Mouse (Mus musculus) embryonic facial prominence, embryonic 11.5 days (tissue): ENCODE data around the gene Klhdc3. TPM values are rescaled to one million over a fixed set of nuclear protein-coding genes. Genes with fewer than 3 reads are reported as not detected.

ENCODE experiments used
- ATAC-seq: fragments of 200-750 bp; cut with Nextera tagmentation; replicated peaks from 2 replicates; pipeline ENCODE4 v1.8.0; 2017; ENCODE audit warnings: low read depth; ENCODE audit not compliant: insufficient number of reproducible peaks, low FRiP score, low TSS enrichment
- DNase-seq: peaks from one replicate; pipeline ENCODE4 v3.0.0-alpha.2; 2015; ENCODE audit warnings: low spot score
- H3K27ac ChIP-seq: fragments of 300-500 bp; sonication (generic); replicated peaks from 2 replicates; pipeline ENCODE4 v1.5.1; 2014; ENCODE audit warnings: mild to moderate bottlenecking, low read depth, low read length, control low read depth
- H3K27me3 ChIP-seq: fragments of 300-500 bp; sonication (generic); 2 replicates; pipeline ENCODE4 v1.6.1; 2014; ENCODE audit warnings: mild to moderate bottlenecking, low read length, moderate library complexity, mixed read lengths; ENCODE audit not compliant: control insufficient read depth, insufficient read depth
- H3K36me3 ChIP-seq: fragments of 300-500 bp; sonication (generic); replicated peaks from 2 replicates; pipeline ENCODE4 v1.6.1; 2014; ENCODE audit warnings: low read depth, mild to moderate bottlenecking, low read length, moderate library complexity, mixed read lengths; ENCODE audit not compliant: control insufficient read depth, insufficient read depth
- H3K4me1 ChIP-seq: fragments of 300-500 bp; sonication (generic); 2 replicates; pipeline ENCODE4 v1.6.1; 2014; ENCODE audit warnings: low read length, mixed read lengths; ENCODE audit not compliant: control insufficient read depth, insufficient read depth
- H3K4me2 ChIP-seq: fragments of 300-500 bp; sonication (generic); 2 replicates; pipeline ENCODE4 v1.6.1; 2014; ENCODE audit warnings: low read depth, mild to moderate bottlenecking, control low read depth, low read length, moderate library complexity
- H3K4me3 ChIP-seq: fragments of 300-500 bp; sonication (generic); 2 replicates; pipeline ENCODE4 v1.5.1; 2014; ENCODE audit warnings: low read depth, low read length, control low read depth
- H3K9ac ChIP-seq: fragments of 300-500 bp; sonication (generic); replicated peaks from 2 replicates; pipeline ENCODE4 v1.6.1; 2014; ENCODE audit warnings: mild to moderate bottlenecking, control low read depth, low read length
- H3K9me3 ChIP-seq: fragments of 300-500 bp; sonication (generic); replicated peaks from 2 replicates; pipeline ENCODE4 v1.6.1; 2016; ENCODE audit warnings: mild to moderate bottlenecking, low read length, inconsistent platforms, mixed read lengths; ENCODE audit not compliant: control insufficient read depth
- WGBS: fragments of 180-500 bp; shearing (Covaris S2); extraction: QIAGEN DNeasy Blood & Tissue Kit; methylation state at CpG from one replicate; pipeline ENCODE4 v1.1.7; 2014; 5-methylcytosine and 5-hydroxymethylcytosine counted together
- polyA plus RNA-seq: library from polyadenylated mRNA; unstranded; fragments of >200 nt; fragmentation: Nextera tagmentation; extraction: Ambion mirVana; gene quantifications from 2 replicates; pipeline ENCODE4 v1.2.1, GENCODE M21; 2014

The Klhdc3 gene
- polyA plus RNA-seq, 1 experiment from 2014 or later, result 117 TPM

DNA sequence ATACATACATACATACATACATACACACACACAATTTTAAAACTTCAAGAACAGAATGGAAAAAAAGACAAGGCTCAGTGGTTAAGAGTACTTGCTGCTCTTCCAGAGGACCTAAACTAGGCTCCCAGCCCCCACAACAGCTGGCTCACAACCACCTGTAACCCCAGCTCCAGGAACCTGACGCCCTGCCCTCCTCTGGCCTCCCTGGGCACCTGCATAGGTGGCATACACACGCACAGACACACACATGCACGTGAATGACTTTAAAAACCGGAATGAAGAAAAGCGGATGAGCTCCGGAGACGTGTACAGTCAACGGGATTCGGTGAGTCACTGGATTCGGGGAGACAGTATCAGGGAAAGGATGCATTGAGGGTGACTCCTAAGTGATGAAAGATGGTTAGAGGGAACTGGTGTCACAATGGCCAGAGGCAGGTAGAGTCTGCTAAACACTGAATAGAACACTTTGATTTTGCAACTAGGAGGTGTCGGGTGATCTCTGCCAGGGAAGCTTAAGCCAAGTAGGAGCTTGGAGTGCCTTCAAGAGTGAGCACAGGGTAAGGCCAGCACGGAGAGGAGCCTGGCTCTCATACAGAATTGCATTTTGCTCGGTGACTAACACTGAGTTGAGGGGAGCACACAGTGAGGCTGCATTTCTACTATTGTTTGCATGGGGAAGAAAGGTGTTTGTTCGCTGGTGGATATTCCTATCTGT lies 25.8 kb upstream of the Klhdc3 start:
- no peak overlapping the region for H3K4me3 ChIP-seq
- no peak overlapping the region for H3K4me2 ChIP-seq
- H3K36me3 ChIP-seq, result no peaks in the 10 kb centered on the region
- peaks cover 10% of the 10 kb centered on the region for H3K4me1 ChIP-seq
- H3K9me3 ChIP-seq, result no peaks in the 10 kb centered on the region
- H3K9ac ChIP-seq, result no peak overlapping the region
- H3K27me3 ChIP-seq, result no peaks in the 10 kb centered on the region
- 91% methylated on average over 14 of the region's 14 CpGs for WGBS
- no peak overlapping the region for H3K27ac ChIP-seq
- ATAC-seq (no peak), DNase-seq (no peak)

DNA sequence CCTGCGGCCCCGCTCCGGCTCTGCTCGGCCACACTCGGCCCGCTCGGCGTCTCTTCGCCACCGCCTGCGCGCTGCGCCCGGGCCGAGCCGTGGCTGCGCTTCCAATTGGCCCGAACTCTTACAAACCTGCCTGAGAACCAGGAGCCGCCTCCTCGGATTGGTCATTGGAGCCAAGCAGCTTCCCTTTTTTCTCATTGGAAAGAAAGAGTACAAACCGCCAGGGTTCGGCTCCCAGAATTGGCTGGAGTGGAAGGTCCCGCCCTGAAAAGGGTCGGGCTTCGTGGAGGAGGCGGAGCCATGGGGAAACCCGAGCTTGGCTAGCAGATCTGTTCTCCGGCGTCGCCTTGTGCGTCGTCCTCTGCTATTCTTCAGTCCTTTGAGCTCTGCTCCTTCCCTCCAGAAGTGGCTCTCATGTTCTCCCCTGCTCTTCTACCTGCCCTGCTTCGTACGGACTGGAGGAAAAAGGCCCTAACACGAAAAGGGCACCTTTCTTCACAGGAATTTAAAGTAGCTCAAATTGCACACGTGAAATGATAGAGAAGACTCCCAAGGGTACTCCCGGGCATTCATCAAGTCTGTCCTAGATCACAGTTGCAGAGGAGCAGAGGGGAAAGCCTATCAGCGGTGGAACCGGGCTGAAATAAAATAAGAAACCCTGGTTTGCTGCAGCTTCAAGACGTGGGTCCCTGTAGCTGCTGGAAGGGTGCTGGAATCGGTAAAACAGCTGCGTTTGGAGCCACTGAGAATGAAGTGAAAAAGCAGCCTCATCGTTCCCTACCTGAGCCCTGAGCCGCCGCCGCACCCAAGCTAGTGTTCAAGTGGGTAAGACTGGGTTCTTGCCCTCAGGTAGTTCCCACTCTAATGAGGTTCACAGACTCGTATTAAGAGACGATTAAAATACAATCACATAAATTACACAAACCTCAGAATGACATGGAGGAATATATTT lies 24.4 kb upstream of the Klhdc3 start, which contains the start of gene Ppp2r5d:
Ppp2r5d (minus strand) TSS at position 225 of the 949 bp plus-strand sequence.
- Histone ChIP-seq H3K4me2 (peak within 1 kb of the TSS; percentile 70), H3K9me3 (no peaks in the 10 kb centered on the region), H3K27me3 (no peaks in the 10 kb centered on the region), H3K27ac (peak within 1 kb of the TSS; percentile 85), H3K36me3 (no peaks in the 10 kb centered on the region), H3K4me3 (peak within 1 kb of the TSS; percentile 91), H3K9ac (peak within 1 kb of the TSS; percentile 90), H3K4me1 (peaks cover 10% of the 10 kb centered on the region)
- peak; percentile 99 for DNase-seq
- under 1% methylated on average over 48 of the region's 48 CpGs for WGBS
- peak; percentile 94 for ATAC-seq

DNA sequence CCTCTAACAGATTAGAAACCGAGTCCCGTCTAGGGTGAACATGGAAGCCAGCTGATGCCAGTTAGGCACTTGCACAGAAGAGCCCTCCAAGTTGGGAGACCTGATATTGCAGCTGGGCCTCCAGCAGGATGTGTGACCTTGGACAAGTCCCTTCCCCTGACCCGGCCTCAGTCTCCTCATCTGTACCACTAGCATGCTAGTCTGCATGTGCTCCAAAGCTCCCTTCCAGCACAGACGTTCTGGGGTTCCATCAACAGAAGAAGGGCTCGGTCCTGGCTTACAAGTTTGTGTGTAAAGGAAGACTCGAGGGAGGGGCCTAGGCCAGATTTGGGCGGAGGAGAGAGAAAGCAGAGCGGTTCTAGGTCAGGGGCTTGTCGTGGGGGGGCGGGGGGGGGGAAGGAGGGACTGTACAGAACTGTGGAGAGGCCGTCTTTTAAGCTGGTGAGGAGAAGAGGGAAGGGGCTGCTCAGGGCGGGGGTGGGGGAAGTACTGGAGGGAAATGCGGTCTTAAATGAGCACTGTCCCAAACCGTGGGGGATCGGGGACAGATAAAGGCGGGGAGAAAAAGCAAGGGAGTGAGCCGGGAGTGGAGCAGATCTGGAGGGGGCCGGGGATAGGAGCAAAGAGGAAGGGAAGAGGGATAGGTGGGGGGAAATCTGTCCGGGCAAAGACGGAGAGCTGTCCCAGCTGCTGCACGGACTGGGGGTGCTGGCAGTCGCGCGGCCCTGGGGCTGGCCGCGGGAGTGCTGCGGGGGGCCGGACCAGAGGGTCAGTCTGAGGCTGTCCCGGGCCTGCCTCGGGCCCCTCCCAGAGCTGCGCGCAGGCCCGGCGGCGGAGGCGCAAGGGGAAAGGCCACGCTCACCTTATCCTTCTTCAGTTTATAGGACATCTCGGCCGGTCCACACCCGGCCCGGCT lies 23.5 kb upstream of the Klhdc3 start:
- ATAC-seq (peak; percentile 79), DNase-seq (peak; percentile 28)
- peak overlapping the region; percentile 85 for H3K27ac ChIP-seq
- WGBS, result 6% methylated on average over 23 of the region's 41 CpGs
- H3K36me3 ChIP-seq, result no peaks in the 10 kb centered on the region
- H3K9me3 ChIP-seq, result no peaks in the 10 kb centered on the region
- H3K27me3 ChIP-seq, result no peaks in the 10 kb centered on the region
- H3K4me3 ChIP-seq, result peak overlapping the region; percentile 91
- peaks cover 10% of the 10 kb centered on the region for H3K4me1 ChIP-seq
- peak overlapping the region; percentile 90 for H3K9ac ChIP-seq
- H3K4me2 ChIP-seq, result peak overlapping the region; percentile 69

DNA sequence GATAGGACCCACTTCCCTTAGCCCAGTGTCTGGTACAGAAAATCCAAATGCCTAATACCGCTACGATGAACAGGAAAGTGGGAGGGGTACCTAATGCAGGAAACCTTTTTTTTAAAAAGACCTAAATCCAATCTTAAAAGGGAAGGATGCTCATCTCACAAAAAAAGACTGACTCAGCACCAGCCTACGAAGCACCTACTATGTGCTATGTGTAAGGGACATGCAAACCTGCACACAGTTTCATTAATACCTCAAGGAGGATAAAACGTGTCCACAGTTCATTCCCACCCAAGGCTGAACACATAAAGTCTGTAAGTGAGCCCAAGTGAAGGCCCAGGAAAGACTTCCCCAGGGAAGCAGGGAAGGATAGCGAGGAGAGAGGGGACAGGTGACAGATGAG lies 21.8 kb upstream of the Klhdc3 start:
- ATAC-seq (no peak), DNase-seq (no peak)
- 88% methylated on average over 5 of the region's 5 CpGs for WGBS
- Histone ChIP-seq H3K9me3 (no peaks in the 10 kb centered on the region), H3K4me1 (peaks cover 10% of the 10 kb centered on the region), H3K36me3 (no peaks in the 10 kb centered on the region; the same call in 1 of the 2 replicates), H3K9ac (peak overlapping the region; percentile 90), H3K27me3 (no peaks in the 10 kb centered on the region), H3K4me3 (no peak overlapping the region), H3K27ac (no peak overlapping the region), H3K4me2 (0 out of 2 replicates have a peak overlapping the region, but pooled peaks have one; percentile 69)

DNA sequence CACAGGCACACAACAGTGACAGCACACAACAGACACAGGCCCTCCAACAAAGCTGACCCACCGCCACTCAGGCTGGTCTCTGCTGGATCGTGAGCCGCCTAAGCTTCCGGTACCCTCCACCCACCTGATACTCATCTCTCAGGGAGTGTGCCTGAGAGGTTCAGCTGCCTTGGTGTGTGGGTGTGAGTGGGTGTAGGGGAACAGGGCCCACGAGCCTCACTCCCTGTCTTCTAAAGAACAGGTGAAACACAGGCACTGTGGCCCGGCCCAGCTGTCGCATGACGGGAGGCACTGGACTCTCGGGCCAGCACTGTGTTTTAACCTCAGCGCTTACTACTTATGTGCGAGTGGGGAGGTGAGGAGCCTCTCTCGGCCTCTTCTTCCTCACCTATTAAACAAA lies 21.4 kb upstream of the Klhdc3 start:
- Histone ChIP-seq H3K4me3 (no peak overlapping the region), H3K27ac (no peak overlapping the region), H3K4me1 (peaks cover 10% of the 10 kb centered on the region), H3K9ac (no peak overlapping the region; the same call in 1 of the 2 replicates), H3K9me3 (no peaks in the 10 kb centered on the region), H3K27me3 (no peaks in the 10 kb centered on the region), H3K36me3 (no peaks in the 10 kb centered on the region; the same call in 1 of the 2 replicates), H3K4me2 (no peak overlapping the region)
- WGBS, result 86% methylated on average over 12 of the region's 12 CpGs
- DNase-seq (no peak), ATAC-seq (no peak)

DNA sequence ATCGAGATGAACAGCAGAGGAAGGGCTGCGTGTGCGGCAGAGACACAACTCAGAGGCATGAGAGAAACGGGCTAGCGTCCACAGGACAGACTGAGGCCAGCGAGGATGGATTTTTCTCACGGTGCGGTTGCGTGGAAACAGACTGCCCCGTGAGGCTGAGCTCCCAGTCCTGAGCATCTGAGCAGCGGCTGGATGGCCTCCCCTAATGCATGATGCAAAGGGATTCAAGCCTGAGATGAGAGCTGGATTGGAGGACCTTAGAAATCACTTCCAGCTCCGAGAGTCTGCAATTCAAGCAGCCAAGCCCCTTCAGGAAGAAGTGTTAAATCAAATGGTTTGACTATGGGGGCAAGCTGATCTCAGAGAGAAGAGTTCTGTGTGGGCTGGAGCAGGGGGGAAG lies 20.8 kb upstream of the Klhdc3 start:
- no peak overlapping the region for H3K4me2 ChIP-seq
- H3K9ac ChIP-seq, result no peak overlapping the region; the same call in 1 of the 2 replicates
- H3K4me3 ChIP-seq, result no peak overlapping the region
- H3K9me3 ChIP-seq, result no peaks in the 10 kb centered on the region
- no peak for ATAC-seq
- H3K36me3 ChIP-seq, result no peaks in the 10 kb centered on the region; the same call in 1 of the 2 replicates
- DNase-seq, result no peak
- no peak overlapping the region for H3K27ac ChIP-seq
- H3K27me3 ChIP-seq, result no peaks in the 10 kb centered on the region
- WGBS, result 87% methylated on average over 12 of the region's 12 CpGs
- peaks cover 10% of the 10 kb centered on the region for H3K4me1 ChIP-seq

DNA sequence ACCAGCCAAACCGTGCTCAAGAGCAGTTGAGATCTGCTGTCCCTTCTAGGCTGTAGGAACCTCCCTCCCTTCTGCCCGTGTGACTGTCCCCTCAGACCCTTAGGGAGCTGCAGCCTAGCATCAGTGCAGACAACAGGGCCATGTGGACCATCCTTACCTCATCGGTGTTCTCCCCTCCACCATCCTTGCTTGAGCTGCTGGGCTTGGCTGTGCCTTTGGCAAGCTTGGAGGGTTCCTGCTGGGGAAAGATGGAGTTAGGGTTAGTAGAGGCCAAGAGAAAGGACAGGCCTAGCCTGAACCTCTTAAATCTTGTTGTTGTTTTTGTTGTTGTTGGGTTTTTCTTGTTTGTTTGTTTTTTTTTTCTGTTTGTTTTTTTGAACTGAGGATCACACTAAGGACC lies 19.2 kb upstream of the Klhdc3 start:
- 92% methylated on average over 3 of the region's 3 CpGs for WGBS
- Histone ChIP-seq H3K9ac (no peak overlapping the region), H3K27ac (no peak overlapping the region), H3K9me3 (no peaks in the 10 kb centered on the region), H3K27me3 (no peaks in the 10 kb centered on the region), H3K4me3 (no peak overlapping the region), H3K36me3 (no peaks in the 10 kb centered on the region; the same call in 1 of the 2 replicates), H3K4me1 (peaks cover 10% of the 10 kb centered on the region), H3K4me2 (no peak overlapping the region)
- DNase-seq (no peak), ATAC-seq (no peak)
